Mouse (Mus musculus) CH12.LX (cell line): Measurements from ENCODE around the gene Ppp1r37. TPM values are rescaled to one million over a fixed set of nuclear protein-coding genes. Genes with fewer than 3 reads are reported as not detected.
A peak's percentile ranks its signal among the peaks of the same experiment; 100 is the strongest.

Source experiments
- DNase-seq: peaks from one replicate; pipeline ENCODE4 v3.0.0-alpha.2; 2013; ENCODE audit errors: extremely low read depth
- H3K27ac ChIP-seq: 2 replicates; pipeline ENCODE4 v1.5.1; 2012; ENCODE audit warnings: low read depth, mild to moderate bottlenecking, control low read depth, moderate library complexity; ENCODE audit not compliant: insufficient read depth
- H3K27me3 ChIP-seq: replicated peaks from 2 replicates; pipeline ENCODE3; 2012; ENCODE audit warnings: inconsistent platforms
- H3K36me3 ChIP-seq, 2 experiments: replicated peaks in 1 of 2; 2 replicates each; pipeline versions ENCODE3 to v1.6.1; 2012; ENCODE audit warnings: inconsistent platforms in 1 of 2, low read length in 1 of 2, mild to moderate bottlenecking in 1 of 2, mixed read lengths in 1 of 2, moderate library complexity in 1 of 2; ENCODE audit not compliant: control insufficient read depth in 1 of 2, insufficient read depth in 1 of 2
- H3K4me1 ChIP-seq, 2 experiments: 2 replicates each; pipeline ENCODE4 v1.6.1; 2012; ENCODE audit warnings: inconsistent platforms in 1 of 2, moderate library complexity in 1 of 2; ENCODE audit not compliant: insufficient read depth in 2 of 2, control insufficient read depth in 1 of 2
- H3K4me2 ChIP-seq: 2 replicates; pipeline ENCODE4 v1.6.1; 2012; ENCODE audit warnings: low read depth, mild to moderate bottlenecking, control low read depth; ENCODE audit not compliant: poor library complexity, insufficient read depth, severe bottlenecking
- H3K4me3 ChIP-seq, 3 experiments: fragments of 150-350 bp in 1 of 3; sonication (generic) in 1 of 3; replicated peaks in 1 of 3; 2 replicates each; pipeline versions ENCODE3 to v1.5.1; 2011 to 2012; ENCODE audit warnings: low read depth in 2 of 3, low read length in 2 of 3, mild to moderate bottlenecking in 2 of 3, moderate library complexity in 2 of 3, control low read depth in 1 of 3, improper control_type of control experiment in 1 of 3, inconsistent platforms in 1 of 3, mixed read lengths in 1 of 3; ENCODE audit not compliant: poor library complexity in 1 of 3
- H3K79me2 ChIP-seq: replicated peaks from 2 replicates; pipeline ENCODE4 v1.6.1; 2012; ENCODE audit warnings: mild to moderate bottlenecking, moderate library complexity; ENCODE audit not compliant: control insufficient read depth, poor library complexity, insufficient read depth, severe bottlenecking; ENCODE audit errors: extremely low read depth
- H3K9ac ChIP-seq: 2 replicates; pipeline ENCODE4 v1.6.1; 2012; ENCODE audit warnings: low read depth, mild to moderate bottlenecking, control low read depth, moderate library complexity; ENCODE audit not compliant: insufficient read depth
- H3K9me3 ChIP-seq: replicated peaks from 2 replicates; pipeline ENCODE3; 2012; ENCODE audit warnings: low read length, inconsistent platforms, mixed read lengths
- BHLHE40 ChIP-seq: IDR thresholded peaks from 2 replicates; pipeline ENCODE4 v1.6.1; 2011; ENCODE audit warnings: mild to moderate bottlenecking, low read depth, low read length, improper control_type of control experiment
- CHD1 ChIP-seq: IDR thresholded peaks from 2 replicates; pipeline ENCODE4 v1.6.1; 2012; ENCODE audit warnings: low read depth, low read length, improper control_type of control experiment, inconsistent platforms
- CHD2 ChIP-seq: IDR thresholded peaks from 2 replicates; pipeline ENCODE4 v1.6.1; 2011; ENCODE audit warnings: low read length, improper control_type of control experiment
- CTCF ChIP-seq, 2 experiments: IDR thresholded peaks in 1 of 2; conservative IDR thresholded peaks in 1 of 2; 2 replicates each; pipeline ENCODE4 v1.5.1; 2011 to 2012; ENCODE audit warnings: low read depth in 2 of 2, low read length in 2 of 2, improper control_type of control experiment in 1 of 2, inconsistent platforms in 1 of 2, mild to moderate bottlenecking in 1 of 2, moderate library complexity in 1 of 2
- E2F4 ChIP-seq: IDR thresholded peaks from 2 replicates; pipeline ENCODE4 v1.6.1; 2011; ENCODE audit warnings: low read depth, low read length, improper control_type of control experiment; ENCODE audit not compliant: insufficient replicate concordance
- ELF1 ChIP-seq: IDR thresholded peaks from 2 replicates; pipeline ENCODE4 v1.6.1; 2014; ENCODE audit warnings: low read depth, mild to moderate bottlenecking, inconsistent platforms, low read length, improper control_type of control experiment
- EP300 ChIP-seq: IDR thresholded peaks from 2 replicates; pipeline ENCODE4 v1.6.1; 2011; ENCODE audit warnings: low read length, improper control_type of control experiment
- ETS1 ChIP-seq: conservative IDR thresholded peaks from 2 replicates; pipeline ENCODE4 v1.6.1; 2012; ENCODE audit warnings: low read depth, mild to moderate bottlenecking, inconsistent platforms, low read length, improper control_type of control experiment, moderate library complexity
- GABPA ChIP-seq: IDR thresholded peaks from 2 replicates; pipeline ENCODE4 v1.6.1; 2012; ENCODE audit warnings: low read depth, low read length, improper control_type of control experiment, inconsistent platforms; ENCODE audit not compliant: insufficient replicate concordance
- HCFC1 ChIP-seq: IDR thresholded peaks from 2 replicates; pipeline ENCODE4 v1.6.1; 2012; ENCODE audit warnings: low read depth, mild to moderate bottlenecking, inconsistent platforms, low read length, improper control_type of control experiment
- IRF4 ChIP-seq: IDR thresholded peaks from 2 replicates; pipeline ENCODE4 v1.6.1; 2014; ENCODE audit warnings: low read depth, mild to moderate bottlenecking, inconsistent platforms, low read length, improper control_type of control experiment
- JUN ChIP-seq: IDR thresholded peaks from 2 replicates; pipeline ENCODE4 v1.6.1; 2011; ENCODE audit warnings: low read depth, mild to moderate bottlenecking, low read length, improper control_type of control experiment, moderate library complexity; ENCODE audit not compliant: insufficient read depth
- JUND ChIP-seq: conservative IDR thresholded peaks from 2 replicates; pipeline ENCODE4 v1.6.1; 2011; ENCODE audit warnings: low read depth, low read length, improper control_type of control experiment
- KAT2A ChIP-seq: IDR thresholded peaks from 2 replicates; pipeline ENCODE4 v1.6.1; 2012; ENCODE audit warnings: low read length, improper control_type of control experiment, inconsistent platforms; ENCODE audit not compliant: insufficient replicate concordance
- MAFK ChIP-seq: IDR thresholded peaks from 2 replicates; pipeline ENCODE4 v1.6.1; 2011; ENCODE audit warnings: low read length, improper control_type of control experiment; ENCODE audit not compliant: insufficient replicate concordance
- MAX ChIP-seq: IDR thresholded peaks from 2 replicates; pipeline ENCODE4 v1.6.1; 2011; ENCODE audit warnings: low read length, improper control_type of control experiment
- MAZ ChIP-seq: IDR thresholded peaks from 2 replicates; pipeline ENCODE4 v1.6.1; 2012; ENCODE audit warnings: low read depth, mild to moderate bottlenecking, inconsistent platforms, low read length, improper control_type of control experiment, moderate library complexity
- MEF2A ChIP-seq: IDR thresholded peaks from 2 replicates; pipeline ENCODE4 v1.6.1; 2014; ENCODE audit warnings: low read depth, mild to moderate bottlenecking, inconsistent platforms, low read length, improper control_type of control experiment, borderline replicate concordance
- MXI1 ChIP-seq: IDR thresholded peaks from 2 replicates; pipeline ENCODE4 v1.6.1; 2011; ENCODE audit warnings: mild to moderate bottlenecking, low read depth, low read length, improper control_type of control experiment
- MYC ChIP-seq: IDR thresholded peaks from 2 replicates; pipeline ENCODE4 v1.6.1; 2011; ENCODE audit warnings: low read depth, mild to moderate bottlenecking, improper control_type of control experiment, low read length
- NELFE ChIP-seq: IDR thresholded peaks from 2 replicates; pipeline ENCODE4 v1.6.1; 2011; ENCODE audit warnings: low read depth, low read length, improper control_type of control experiment
- NRF1 ChIP-seq: IDR thresholded peaks from 2 replicates; pipeline ENCODE4 v1.6.1; 2014; ENCODE audit warnings: low read depth, mild to moderate bottlenecking, inconsistent platforms, low read length, improper control_type of control experiment, moderate library complexity
- PAX5 ChIP-seq: IDR thresholded peaks from 2 replicates; pipeline ENCODE4 v1.6.1; 2012; ENCODE audit warnings: low read length, inconsistent platforms, mixed read lengths
- POLR2A ChIP-seq: IDR thresholded peaks from 2 replicates; pipeline ENCODE4 v1.6.1; 2011; ENCODE audit warnings: low read depth, mild to moderate bottlenecking, improper control_type of control experiment, low read length
- POLR2AphosphoS2 ChIP-seq: IDR thresholded peaks from 2 replicates; pipeline ENCODE4 v1.6.1; 2011; ENCODE audit warnings: low read depth, low read length, improper control_type of control experiment
- RAD21 ChIP-seq: IDR thresholded peaks from 2 replicates; pipeline ENCODE4 v1.6.1; 2011; ENCODE audit warnings: low read depth, mild to moderate bottlenecking, low read length, improper control_type of control experiment, moderate library complexity
- RCOR1 ChIP-seq: conservative IDR thresholded peaks from 2 replicates; pipeline ENCODE4 v1.6.1; 2012; ENCODE audit warnings: low read depth, mild to moderate bottlenecking, inconsistent platforms, low read length, improper control_type of control experiment
- SIN3A ChIP-seq: IDR thresholded peaks from 2 replicates; pipeline ENCODE4 v1.6.1; 2012; ENCODE audit warnings: low read length, improper control_type of control experiment, inconsistent platforms
- SMC3 ChIP-seq: IDR thresholded peaks from 2 replicates; pipeline ENCODE4 v1.6.1; 2011; ENCODE audit warnings: low read depth, low read length, improper control_type of control experiment
- TBP ChIP-seq: conservative IDR thresholded peaks from 2 replicates; pipeline ENCODE4 v1.6.1; 2011; ENCODE audit warnings: low read depth, low read length, improper control_type of control experiment
- TCF12 ChIP-seq: IDR thresholded peaks from 2 replicates; pipeline ENCODE4 v1.6.1; 2014; ENCODE audit warnings: low read depth, mild to moderate bottlenecking, inconsistent platforms, low read length, improper control_type of control experiment
- UBTF ChIP-seq: IDR thresholded peaks from 2 replicates; pipeline ENCODE4 v1.6.1; 2012; ENCODE audit warnings: low read depth, mild to moderate bottlenecking, inconsistent platforms, low read length, improper control_type of control experiment, moderate library complexity
- USF1 ChIP-seq: IDR thresholded peaks from 2 replicates; pipeline ENCODE4 v1.6.1; 2014; ENCODE audit warnings: low read depth, mild to moderate bottlenecking, inconsistent platforms, low read length, improper control_type of control experiment
- USF2 ChIP-seq: conservative IDR thresholded peaks from 2 replicates; pipeline ENCODE4 v1.6.1; 2011; ENCODE audit warnings: low read depth, low read length, improper control_type of control experiment
- ZC3H11A ChIP-seq: IDR thresholded peaks from 2 replicates; pipeline ENCODE4 v1.6.1; 2012; ENCODE audit warnings: low read depth, mild to moderate bottlenecking, inconsistent platforms, low read length, improper control_type of control experiment
- ZKSCAN1 ChIP-seq: IDR thresholded peaks from 2 replicates; pipeline ENCODE4 v1.6.1; 2012; ENCODE audit warnings: low read depth, inconsistent platforms, low read length, improper control_type of control experiment, borderline replicate concordance
- ZMIZ1 ChIP-seq: IDR thresholded peaks from 2 replicates; pipeline ENCODE4 v1.6.1; 2012; ENCODE audit warnings: low read depth, mild to moderate bottlenecking, inconsistent platforms, low read length, improper control_type of control experiment
- ZNF384 ChIP-seq: IDR thresholded peaks from 2 replicates; pipeline ENCODE4 v1.6.1; 2012; ENCODE audit warnings: low read depth, low read length, improper control_type of control experiment, inconsistent platforms
- dilution Hi-C: fragments of 300-500 bp; cut with MboI; formaldehyde crosslinking; loops from 2 replicates; pipeline ENCODE4 v1.14.3; 2020; ENCODE audit warnings: low sequenced_read_pairs; ENCODE audit not compliant: extremely low pct_unique_long_range_greater_than_20kb, extremely low pct_ligation_motif_present
- in situ Hi-C: fragments of 300-500 bp; cut with MboI; formaldehyde crosslinking; loops from 3 replicates; pipeline ENCODE4 v1.14.3; 2019; ENCODE audit warnings: low sequenced_read_pairs, low pct_ligation_motif_present, low pct_unique_long_range_greater_than_20kb, mixed read lengths
- polyA plus RNA-seq: library from polyadenylated mRNA; unstranded; fragments of >175 nt; gene quantifications from 2 replicates; pipeline ENCODE4 v1.2.1, GENCODE M21; 2012; ENCODE audit warnings: low read depth; ENCODE audit not compliant: insufficient read length
- total RNA-seq, 2 experiments: library from RNA; depleted of rRNA; stranded (reverse); fragments of 300-350 nt in 1 of 2; fragments of >200 nt in 1 of 2; gene quantifications; 2 replicates each; pipeline ENCODE4 v1.2.3; 2012 to 2014

Gene Ppp1r37
- total and polyA plus RNA-seq, 3 experiments: 7.3 to 15.7 (median 13.8) TPM

DNA sequence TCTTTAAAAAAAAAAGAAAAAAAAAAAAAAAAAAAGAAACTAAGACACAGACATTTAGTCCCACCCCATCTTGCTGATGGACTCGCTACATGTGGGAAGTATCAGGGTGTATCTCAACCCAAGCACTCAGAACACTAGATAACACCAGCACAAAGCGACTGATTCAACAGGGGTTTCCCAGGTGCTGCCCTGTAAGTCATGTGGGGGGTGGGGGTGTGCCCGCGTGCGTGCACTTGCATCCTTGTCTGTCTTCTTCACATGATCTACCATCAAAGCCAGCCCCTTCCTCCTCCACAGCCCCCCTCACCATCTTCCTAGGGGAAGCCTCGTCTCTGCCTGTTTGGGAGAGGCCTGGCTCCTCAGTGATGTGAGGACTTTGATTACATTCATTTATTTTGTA, 50.5 kb downstream of the Ppp1r37 start:
- Histone ChIP-seq H3K4me2 (peak overlapping the region; percentile 54; the same call in 1 of the 2 replicates), H3K9me3 (no peaks in the 10 kb centered on the region), H3K9ac (no peak overlapping the region; the same call in 1 of the 2 replicates), H3K79me2 (peaks cover 14% of the 10 kb centered on the region), H3K27ac (peak overlapping the region; percentile 69), H3K4me3 (peak overlapping the region in 1 of 3 experiments; percentile 17), H3K27me3 (no peaks in the 10 kb centered on the region), H3K36me3 (peaks cover 0 to 29% of the 10 kb centered on the region in 2 experiments), H3K4me1 (peaks cover 30 to 72% of the 10 kb centered on the region in 2 experiments)
- in situ Hi-C loops: no loop called here
- TF ChIP-seq NELFE: no peak
- no peak for TF ChIP-seq SMC3
- TF ChIP-seq USF1: peak; percentile 24
- no peak for TF ChIP-seq CHD2
- no peak for TF ChIP-seq GABPA
- peak; percentile 25 for TF ChIP-seq ETS1
- peak; percentile 89 for TF ChIP-seq BHLHE40
- no peak for TF ChIP-seq CTCF (conservative IDR thresholded peaks at IDR 0.05 in 1 of 2, IDR thresholded peaks at IDR 0.05 in 1 of 2; ENCODE audit: low read depth in 2 of 2, low read length in 2 of 2)
- TF ChIP-seq MXI1: no peak; the same call in 1 of the 2 replicates
- no peak for TF ChIP-seq TBP
- no peak for TF ChIP-seq RAD21
- TF ChIP-seq IRF4: 0 out of 2 replicates have a peak, but pooled peaks have one; percentile 17
- TF ChIP-seq E2F4: no peak
- TF ChIP-seq ZKSCAN1: no peak
- TF ChIP-seq RCOR1: no peak
- no peak for TF ChIP-seq ZMIZ1
- TF ChIP-seq NRF1: no peak
- TF ChIP-seq MAZ: no peak
- TF ChIP-seq JUND: no peak
- 0 out of 2 replicates have a peak, but pooled peaks have one; percentile 25 for TF ChIP-seq MAFK
- TF ChIP-seq ZNF384: peak; percentile 74
- TF ChIP-seq POLR2A: no peak
- no peak for TF ChIP-seq TCF12
- no peak for TF ChIP-seq SIN3A
- no peak for TF ChIP-seq JUN
- TF ChIP-seq PAX5: no peak
- TF ChIP-seq ELF1: no peak
- peak; percentile 58; the same call in 1 of the 2 replicates for TF ChIP-seq MAX
- TF ChIP-seq CHD1: no peak
- 0 out of 2 replicates have a peak, but pooled peaks have one; percentile 42 for TF ChIP-seq KAT2A
- no peak; the same call in 1 of the 2 replicates for TF ChIP-seq MEF2A
- 0 out of 2 replicates have a peak, but pooled peaks have one; percentile 32 for TF ChIP-seq EP300
- no peak for TF ChIP-seq USF2
- TF ChIP-seq HCFC1: no peak
- TF ChIP-seq MYC: 0 out of 2 replicates have a peak, but pooled peaks have one; percentile 56
- TF ChIP-seq ZC3H11A: no peak
- no peak for TF ChIP-seq POLR2AphosphoS2
- no peak for TF ChIP-seq UBTF
- DNase-seq: peak; percentile 69
- dilution Hi-C loops: no loop called here
